Mouse (Mus musculus): ENCODE results near the gene Rnps1. TPM values are rescaled to one million over a fixed set of nuclear protein-coding genes. Genes with fewer than 3 reads are reported as not detected.

The Rnps1 gene
- polyA plus RNA-seq, 1 experiment from 2014 or later, result 280 TPM

- no peak within 1 kb of the TSS for H3K4me3 ChIP-seq (replicated peaks; ENCODE audit: low read length)
- peak within 1 kb of the TSS; percentile 99; the same call in 1 of the 2 replicates for H3K4me2 ChIP-seq (replicated peaks)
- H3K9ac ChIP-seq, result no peak within 1 kb of the TSS
- WGBS, result 75% methylated on average over 6 of the region's 6 CpGs
- H3K9me3 ChIP-seq (ENCODE audit: control insufficient read depth, low read length), result no peaks in the 10 kb centered on the region
- H3K36me3 ChIP-seq (replicated peaks; ENCODE audit: control insufficient read depth, insufficient read depth), result peaks cover 52% of the 10 kb centered on the region
- H3K27ac ChIP-seq, result no peak within 1 kb of the TSS
- no peak for ATAC-seq (ENCODE audit: low FRiP score)
- H3K4me1 ChIP-seq (replicated peaks; ENCODE audit: control insufficient read depth, insufficient read depth, low read length), result peaks cover 20% of the 10 kb centered on the region
- no peak for DNase-seq (ENCODE audit: low spot score)
- no peaks in the 10 kb centered on the region for H3K27me3 ChIP-seq (ENCODE audit: control insufficient read depth, insufficient read depth, low read length)
Observed at GRCm38 (mm10) chr17:24473612-24474275, 59.4 kb downstream of the Rnps1 start, which contains the start of gene Bricd5. Gene Bricd5, plus strand, starts transcription at chr17:24473884.

- H3K9ac ChIP-seq, result no peak overlapping the region
- ATAC-seq (ENCODE audit: low FRiP score) (no peak), DNase-seq (ENCODE audit: low spot score) (no peak)
- 93% methylated on average over 5 of the region's 5 CpGs for whole genome bisulfite sequencing
- H3K9me3 ChIP-seq (ENCODE audit: control insufficient read depth, low read length), result no peaks in the 10 kb centered on the region
- H3K4me2 ChIP-seq (replicated peaks), result no peak overlapping the region
- no peak overlapping the region for H3K27ac ChIP-seq
- peaks cover 20% of the 10 kb centered on the region for H3K4me1 ChIP-seq (replicated peaks; ENCODE audit: control insufficient read depth, insufficient read depth, low read length)
- H3K36me3 ChIP-seq (replicated peaks; ENCODE audit: control insufficient read depth, insufficient read depth), result peaks cover 52% of the 10 kb centered on the region
- H3K27me3 ChIP-seq (ENCODE audit: control insufficient read depth, insufficient read depth, low read length), result no peaks in the 10 kb centered on the region
- no peak overlapping the region for H3K4me3 ChIP-seq (replicated peaks; ENCODE audit: low read length)
Observed at GRCm38 (mm10) chr17:24474557-24474956, 60.2 kb downstream of the Rnps1 start.

Other genes with a start within 250 kb of the Rnps1 start
- gene Atp6v0c, start 244.9 kb upstream of the Rnps1 start, polyA plus RNA-seq (2014; fragmentation: Nextera tagmentation; extraction: Ambion mirVana), result 1,495 and 1,569 TPM in 2 replicates
- gene Tbc1d24, start 209.0 kb upstream of the Rnps1 start, polyA plus RNA-seq (2014; fragmentation: Nextera tagmentation; extraction: Ambion mirVana), result 27.1 and 27.6 TPM in 2 replicates
- 3.9 and 5.0 TPM in 2 replicates for gene Ntn3, start 205.0 kb upstream of the Rnps1 start, polyA plus RNA-seq (2014; fragmentation: Nextera tagmentation; extraction: Ambion mirVana)
- 8.2 and 10.1 TPM in 2 replicates for gene Tedc2, start 193.7 kb upstream of the Rnps1 start, polyA plus RNA-seq (2014; fragmentation: Nextera tagmentation; extraction: Ambion mirVana)
- gene Ccnf, start 163.1 kb upstream of the Rnps1 start, polyA plus RNA-seq (2014; fragmentation: Nextera tagmentation; extraction: Ambion mirVana), result 11.8 and 21.2 TPM in 2 replicates
- 0.63 and 1.1 TPM in 2 replicates for gene Abca17, start 63.5 kb upstream of the Rnps1 start, polyA plus RNA-seq (2014; fragmentation: Nextera tagmentation; extraction: Ambion mirVana)
- gene Abca3, start 62.6 kb upstream of the Rnps1 start, polyA plus RNA-seq (2014; fragmentation: Nextera tagmentation; extraction: Ambion mirVana), result 32.8 and 34.8 TPM in 2 replicates
- 36.2 and 46.0 TPM in 2 replicates for gene Eci1, start 12.1 kb downstream of the Rnps1 start, polyA plus RNA-seq (2014; fragmentation: Nextera tagmentation; extraction: Ambion mirVana)
- gene Dnase1l2, start 28.5 kb downstream of the Rnps1 start, polyA plus RNA-seq (2014; fragmentation: Nextera tagmentation; extraction: Ambion mirVana), result 3.6 and 6.0 TPM in 2 replicates
- 20.6 and 25.8 TPM in 2 replicates for gene E4f1, start 55.7 kb downstream of the Rnps1 start, polyA plus RNA-seq (2014; fragmentation: Nextera tagmentation; extraction: Ambion mirVana)
- 71.2 and 73.5 TPM in 2 replicates for gene Pgp, start 55.8 kb downstream of the Rnps1 start, polyA plus RNA-seq (2014; fragmentation: Nextera tagmentation; extraction: Ambion mirVana)
- 0.75 TPM in 1 of 2 replicates, not detected in the other for gene Bricd5, start 59.3 kb downstream of the Rnps1 start, polyA plus RNA-seq (2014; fragmentation: Nextera tagmentation; extraction: Ambion mirVana)
- gene Mlst8, start 64.5 kb downstream of the Rnps1 start, polyA plus RNA-seq (2014; fragmentation: Nextera tagmentation; extraction: Ambion mirVana), result 30.2 and 31.1 TPM in 2 replicates
- 45.7 and 46.8 TPM in 2 replicates for gene Caskin1, start 74.0 kb downstream of the Rnps1 start, polyA plus RNA-seq (2014; fragmentation: Nextera tagmentation; extraction: Ambion mirVana)
- 75.0 and 82.8 TPM in 2 replicates for gene Traf7, start 113.4 kb downstream of the Rnps1 start, polyA plus RNA-seq (2014; fragmentation: Nextera tagmentation; extraction: Ambion mirVana)
- 4.2 and 5.6 TPM in 2 replicates for gene Rab26, start 119.6 kb downstream of the Rnps1 start, polyA plus RNA-seq (2014; fragmentation: Nextera tagmentation; extraction: Ambion mirVana)
- gene Pkd1, start 135.3 kb downstream of the Rnps1 start, polyA plus RNA-seq (2014; fragmentation: Nextera tagmentation; extraction: Ambion mirVana), result 28.4 and 30.4 TPM in 2 replicates
- gene Tsc2, start 218.1 kb downstream of the Rnps1 start, polyA plus RNA-seq (2014; fragmentation: Nextera tagmentation; extraction: Ambion mirVana), result 74.7 and 76.7 TPM in 2 replicates
- gene Nthl1, start 218.1 kb downstream of the Rnps1 start, polyA plus RNA-seq (2014; fragmentation: Nextera tagmentation; extraction: Ambion mirVana), result 7.8 and 8.2 TPM in 2 replicates
- 53.5 and 56.9 TPM in 2 replicates for gene Slc9a3r2, start 235.8 kb downstream of the Rnps1 start, polyA plus RNA-seq (2014; fragmentation: Nextera tagmentation; extraction: Ambion mirVana)
- gene Npw, start 243.9 kb downstream of the Rnps1 start, polyA plus RNA-seq (2014; fragmentation: Nextera tagmentation; extraction: Ambion mirVana), result 0.83 TPM in 1 of 2 replicates, not detected in the other